Comparison of ENCODE assay signal across 10 mouse cellular contexts in genomic region chr9:68131263-68131662, GRCm38 (mm10).
A peak's percentile ranks its signal among the peaks of the same experiment; 100 is the strongest.
DNase-seq lines count a peak whose midpoint lies in the region; ATAC-seq and TF ChIP-seq lines count a peak whose summit lies in the region.
"Had no signal": no experiment of that assay in that cellular context is flagged by ENCODE, and none has a peak within 500 bp of the region (broad histone marks: within the 10 kb centered on the region; RNA-seq: fewer than 3 reads in every experiment).

No protein-coding gene starts in this region.

- H3K36me3 ChIP-seq in lung, embryonic 14.5 days (ENCODE audit: insufficient read depth) = no peaks in the 10 kb centered on the region
- H3K36me3 ChIP-seq: heart, embryonic 15.5 days; limb, embryonic 12.5 days had no signal

- intact Hi-C loops in left cerebral cortex, postnatal 36 days (cut with DNase I) = loop anchor here (5.0 kb wide), 1 partner anchor 39 kb away; no protein-coding TSS in a partner anchor

- peak; percentile 73; the same call in 1 of the 2 replicates for ATAC-seq in lung, embryonic 14.5 days (ENCODE audit: insufficient read depth)

- H3K9me3 ChIP-seq in lung, embryonic 14.5 days (ENCODE audit: low read depth, low read length) = no peaks in the 10 kb centered on the region
- H3K9me3 ChIP-seq: heart, embryonic 15.5 days; limb, embryonic 12.5 days had no signal

- no peaks in the 10 kb centered on the region for H3K4me1 ChIP-seq in lung, embryonic 14.5 days (ENCODE audit: insufficient read depth)
- H3K4me1 ChIP-seq: heart, embryonic 15.5 days had no signal

- DNase-seq in left cerebral cortex, adult 11 months (ENCODE audit: low spot score) = peak; percentile 12
- no peak for DNase-seq in left cerebral cortex, postnatal 36 days (ENCODE audit: low spot score in 2 of 2)
- DNase-seq in fibroblast of lung, adult 2 months (ENCODE audit: low read depth) = peak; percentile 8
- DNase-seq in heart, postnatal 4 days = peak; percentile 22
- DNase-seq in lung, embryonic 14.5 days = peak; percentile 81
- DNase-seq in liver = no peak
- no peak for DNase-seq in adipocyte (ENCODE audit: low spot score)
- DNase-seq in urinary bladder, adult 18-20 months (ENCODE audit: low spot score in 2 of 2) = no peak

- H3K4me3 ChIP-seq in lung, embryonic 14.5 days (ENCODE audit: low read depth, low read length) = no peak overlapping the region
- H3K4me3 ChIP-seq: heart, embryonic 15.5 days; limb, embryonic 12.5 days had no signal

- TF ChIP-seq CTCF in lung, embryonic 14.5 days (IDR thresholded peaks at IDR 0.05; ENCODE audit: low read depth) = no peak

- H3K27me3 ChIP-seq in lung, embryonic 14.5 days (ENCODE audit: insufficient read depth, low read length) = no peaks in the 10 kb centered on the region
- H3K27me3 ChIP-seq: heart, embryonic 15.5 days; limb, embryonic 12.5 days had no signal

- no peak overlapping the region for H3K4me2 ChIP-seq in lung, embryonic 14.5 days
- H3K4me2 ChIP-seq: heart, embryonic 15.5 days; limb, embryonic 12.5 days had no signal

- H3K9ac ChIP-seq in lung, embryonic 14.5 days = no peak overlapping the region
- H3K9ac ChIP-seq: heart, embryonic 15.5 days; limb, embryonic 12.5 days had no signal

- no peak overlapping the region for H3K27ac ChIP-seq in lung, embryonic 14.5 days (ENCODE audit: low read depth)
- H3K27ac ChIP-seq: heart, embryonic 15.5 days; limb, embryonic 12.5 days had no signal

Comparison
In these comparisons a context has a peak if more than half of its experiments do, and no peak if none do; other contexts are left out.
1. DNase-seq: peak in left cerebral cortex, adult 11 months (single experiment), fibroblast of lung, adult 2 months (single experiment), heart, postnatal 4 days (single experiment) and lung, embryonic 14.5 days (single experiment); none in left cerebral cortex, postnatal 36 days (0 of 2), liver (single experiment), adipocyte (single experiment) and urinary bladder, adult 18-20 months (0 of 2).